11 mouse cellular contexts compared by ENCODE assay signal in genomic region chr5:105609683-105610082, GRCm38 (mm10).
DNase-seq lines count a peak whose midpoint lies in the region; ATAC-seq lines count a peak whose summit lies in the region.
"Had no signal": no experiment of that assay in that cellular context is flagged by ENCODE, and none has a peak within 500 bp of the region (broad histone marks: within the 10 kb centered on the region; RNA-seq: fewer than 3 reads in every experiment).

No protein-coding gene starts in this region.

- peaks cover 24% of the 10 kb centered on the region for H3K36me3 ChIP-seq in heart, embryonic 11.5 days (ENCODE audit: control insufficient read depth, insufficient read depth, low read length)
- H3K36me3 ChIP-seq in intestine, embryonic 14.5 days (ENCODE audit: control insufficient read depth, insufficient read depth, low read length) = peaks cover 15% of the 10 kb centered on the region
- peaks cover 18% of the 10 kb centered on the region for H3K36me3 ChIP-seq in midbrain, embryonic 14.5 days (ENCODE audit: control insufficient read depth, insufficient read depth, low read length)
- H3K36me3 ChIP-seq in heart, embryonic 10.5 days = peaks cover 46% of the 10 kb centered on the region

- no peaks in the 10 kb centered on the region for H3K9me3 ChIP-seq in heart, embryonic 11.5 days (replicated peaks; ENCODE audit: control insufficient read depth, low read length)
- no peaks in the 10 kb centered on the region for H3K9me3 ChIP-seq in intestine, embryonic 14.5 days (ENCODE audit: control insufficient read depth, low read length)
- H3K9me3 ChIP-seq in midbrain, embryonic 14.5 days (ENCODE audit: control insufficient read depth, low read length) = no peaks in the 10 kb centered on the region
- no peaks in the 10 kb centered on the region for H3K9me3 ChIP-seq in heart, embryonic 10.5 days
- H3K9me3 ChIP-seq: G1E; midbrain, embryonic 12.5 days had no signal

- no peak for DNase-seq in heart, postnatal 4 days
- DNase-seq in MN1 (ENCODE audit: low spot score) = peak; percentile 18
- no peak for DNase-seq in intestine, embryonic 14.5 days (ENCODE audit: low spot score)
- peak; percentile 34 for DNase-seq in midbrain, embryonic 14.5 days
- DNase-seq in urinary bladder, adult 2 months (ENCODE audit: low spot score) = no peak
- no peak for DNase-seq in heart, embryonic 10.5 days (ENCODE audit: low spot score)
- DNase-seq: right cerebral cortex, postnatal 4 days had no signal

- WGBS in heart, embryonic 11.5 days (ENCODE audit: insufficient replicate concordance) = 72% methylated on average over 12 of the region's 12 CpGs
- WGBS in intestine, embryonic 14.5 days = 68% methylated on average over 12 of the region's 12 CpGs
- 78% methylated on average over 12 of the region's 12 CpGs for WGBS in midbrain, embryonic 14.5 days
- WGBS in heart, embryonic 10.5 days = 76% methylated on average over 12 of the region's 12 CpGs

- H3K9ac ChIP-seq in heart, embryonic 11.5 days (ENCODE audit: low read depth, low read length) = no peak overlapping the region
- no peak overlapping the region for H3K9ac ChIP-seq in intestine, embryonic 14.5 days (ENCODE audit: low read length)
- no peak overlapping the region for H3K9ac ChIP-seq in midbrain, embryonic 14.5 days (replicated peaks; ENCODE audit: low read length)
- H3K9ac ChIP-seq: midbrain, embryonic 12.5 days had no signal

- no peaks in the 10 kb centered on the region for H3K27me3 ChIP-seq in heart, embryonic 11.5 days (ENCODE audit: control insufficient read depth, insufficient read depth, low read length)
- H3K27me3 ChIP-seq in intestine, embryonic 14.5 days (replicated peaks; ENCODE audit: control insufficient read depth, insufficient read depth, low read length) = no peaks in the 10 kb centered on the region
- H3K27me3 ChIP-seq in midbrain, embryonic 14.5 days (ENCODE audit: control insufficient read depth, insufficient read depth, low read length) = no peaks in the 10 kb centered on the region
- no peaks in the 10 kb centered on the region for H3K27me3 ChIP-seq in heart, embryonic 10.5 days (ENCODE audit: insufficient read depth, poor library complexity, severe bottlenecking)
- H3K27me3 ChIP-seq: midbrain, embryonic 12.5 days had no signal

- no peak overlapping the region for H3K4me3 ChIP-seq in heart, embryonic 11.5 days (ENCODE audit: low read depth, low read length)
- no peak overlapping the region for H3K4me3 ChIP-seq in intestine, embryonic 14.5 days (ENCODE audit: low read depth, low read length)
- H3K4me3 ChIP-seq in midbrain, embryonic 14.5 days (replicated peaks; ENCODE audit: low read depth, low read length) = no peak overlapping the region
- no peak overlapping the region for H3K4me3 ChIP-seq in heart, embryonic 10.5 days
- H3K4me3 ChIP-seq: midbrain, embryonic 12.5 days had no signal

- ATAC-seq in heart, embryonic 11.5 days (replicated peaks; ENCODE audit: insufficient number of reproducible peaks, low FRiP score, low TSS enrichment) = 0 out of 2 replicates have a peak, but pooled peaks have one; percentile 52
- ATAC-seq in intestine, embryonic 14.5 days (replicated peaks; ENCODE audit: low FRiP score, low TSS enrichment, low read depth) = 0 out of 2 replicates have a peak, but pooled peaks have one; percentile 47
- no peak for ATAC-seq in midbrain, embryonic 14.5 days (ENCODE audit: low FRiP score, low TSS enrichment)
- ATAC-seq in granulocyte monocyte progenitor cell, adult 5-6 weeks (replicated peaks; ENCODE audit: poor library complexity, severe bottlenecking) = no peak

- H3K4me2 ChIP-seq in heart, embryonic 11.5 days = no peak overlapping the region
- no peak overlapping the region for H3K4me2 ChIP-seq in intestine, embryonic 14.5 days (ENCODE audit: low read length)
- no peak overlapping the region for H3K4me2 ChIP-seq in midbrain, embryonic 14.5 days (ENCODE audit: low read length)
- H3K4me2 ChIP-seq: midbrain, embryonic 12.5 days had no signal

- H3K27ac ChIP-seq in heart, embryonic 11.5 days (ENCODE audit: low read depth, low read length) = no peak overlapping the region
- H3K27ac ChIP-seq in intestine, embryonic 14.5 days (ENCODE audit: low read depth) = no peak overlapping the region
- H3K27ac ChIP-seq in midbrain, embryonic 14.5 days (replicated peaks; ENCODE audit: low read depth, low read length) = no peak overlapping the region
- H3K27ac ChIP-seq in heart, embryonic 10.5 days = no peak overlapping the region
- H3K27ac ChIP-seq: midbrain, embryonic 12.5 days had no signal

- H3K4me1 ChIP-seq in heart, embryonic 11.5 days (ENCODE audit: control insufficient read depth, insufficient read depth, low read length) = no peaks in the 10 kb centered on the region
- H3K4me1 ChIP-seq in intestine, embryonic 14.5 days (replicated peaks; ENCODE audit: control insufficient read depth, insufficient read depth, low read length) = no peaks in the 10 kb centered on the region
- no peaks in the 10 kb centered on the region for H3K4me1 ChIP-seq in midbrain, embryonic 14.5 days (ENCODE audit: control insufficient read depth, insufficient read depth, low read length)
- H3K4me1 ChIP-seq in heart, embryonic 10.5 days = no peaks in the 10 kb centered on the region

Comparison
In these comparisons a context has a peak if more than half of its experiments do, and no peak if none do; other contexts are left out.
1. ATAC-seq: peak in heart, embryonic 11.5 days (single experiment) and intestine, embryonic 14.5 days (single experiment); none in midbrain, embryonic 14.5 days (single experiment) and granulocyte monocyte progenitor cell, adult 5-6 weeks (single experiment).
2. DNase-seq: peak in MN1 (single experiment) and midbrain, embryonic 14.5 days (single experiment); none in heart, postnatal 4 days (single experiment), intestine, embryonic 14.5 days (single experiment), urinary bladder, adult 2 months (single experiment) and heart, embryonic 10.5 days (single experiment).